Mouse (Mus musculus) embryonic facial prominence, embryonic 12.5 days (tissue): Measurements from ENCODE around the gene Paqr4. TPM values are rescaled to one million over a fixed set of nuclear protein-coding genes. Genes with fewer than 3 reads are reported as not detected.
A peak's percentile ranks its signal among the peaks of the same experiment; 100 is the strongest.

Experiments
- ATAC-seq: fragments of 200-750 bp; cut with Nextera tagmentation; 2 replicates; pipeline ENCODE4 v1.8.0; 2017; ENCODE audit not compliant: insufficient number of reproducible peaks, insufficient read depth, low FRiP score, low TSS enrichment
- H3K27ac ChIP-seq: fragments of 300-500 bp; sonication (generic); 2 replicates; pipeline ENCODE4 v1.5.1; 2016; ENCODE audit warnings: mild to moderate bottlenecking
- H3K27me3 ChIP-seq: fragments of 300-500 bp; sonication (generic); 2 replicates; pipeline ENCODE4 v1.6.1; 2016; ENCODE audit warnings: mild to moderate bottlenecking, moderate library complexity
- H3K36me3 ChIP-seq: fragments of 300-500 bp; sonication (generic); 2 replicates; pipeline ENCODE4 v1.6.1; 2016; ENCODE audit warnings: mild to moderate bottlenecking
- H3K4me1 ChIP-seq: fragments of 300-500 bp; sonication (generic); 2 replicates; pipeline ENCODE4 v1.6.1; 2016
- H3K4me2 ChIP-seq: fragments of 300-500 bp; sonication (generic); replicated peaks from 2 replicates; pipeline ENCODE4 v1.6.1; 2016; ENCODE audit warnings: mild to moderate bottlenecking, moderate library complexity
- H3K4me3 ChIP-seq: fragments of 300-500 bp; sonication (generic); 2 replicates; pipeline ENCODE4 v1.5.1; 2016; ENCODE audit warnings: mild to moderate bottlenecking
- H3K9ac ChIP-seq: fragments of 300-500 bp; sonication (generic); 2 replicates; pipeline ENCODE4 v1.6.1; 2016; ENCODE audit warnings: mild to moderate bottlenecking, moderate library complexity
- H3K9me3 ChIP-seq: fragments of 300-500 bp; sonication (generic); 2 replicates; pipeline ENCODE4 v1.6.1; 2016; ENCODE audit warnings: mild to moderate bottlenecking, moderate library complexity
- WGBS: fragments of 180-500 bp; shearing (Covaris S2); methylation state at CpG from one replicate; pipeline ENCODE4 v1.1.7; 2016; 5-methylcytosine and 5-hydroxymethylcytosine counted together
- polyA plus RNA-seq: library from polyadenylated mRNA; unstranded; fragments of >200 nt; fragmentation: Nextera tagmentation; extraction: Ambion mirVana; gene quantifications from 2 replicates; pipeline ENCODE4 v1.2.1, GENCODE M21; 2016

Gene Paqr4
- polyA plus RNA-seq, 1 experiment from 2014 or later, result 14.8 TPM

DNA sequence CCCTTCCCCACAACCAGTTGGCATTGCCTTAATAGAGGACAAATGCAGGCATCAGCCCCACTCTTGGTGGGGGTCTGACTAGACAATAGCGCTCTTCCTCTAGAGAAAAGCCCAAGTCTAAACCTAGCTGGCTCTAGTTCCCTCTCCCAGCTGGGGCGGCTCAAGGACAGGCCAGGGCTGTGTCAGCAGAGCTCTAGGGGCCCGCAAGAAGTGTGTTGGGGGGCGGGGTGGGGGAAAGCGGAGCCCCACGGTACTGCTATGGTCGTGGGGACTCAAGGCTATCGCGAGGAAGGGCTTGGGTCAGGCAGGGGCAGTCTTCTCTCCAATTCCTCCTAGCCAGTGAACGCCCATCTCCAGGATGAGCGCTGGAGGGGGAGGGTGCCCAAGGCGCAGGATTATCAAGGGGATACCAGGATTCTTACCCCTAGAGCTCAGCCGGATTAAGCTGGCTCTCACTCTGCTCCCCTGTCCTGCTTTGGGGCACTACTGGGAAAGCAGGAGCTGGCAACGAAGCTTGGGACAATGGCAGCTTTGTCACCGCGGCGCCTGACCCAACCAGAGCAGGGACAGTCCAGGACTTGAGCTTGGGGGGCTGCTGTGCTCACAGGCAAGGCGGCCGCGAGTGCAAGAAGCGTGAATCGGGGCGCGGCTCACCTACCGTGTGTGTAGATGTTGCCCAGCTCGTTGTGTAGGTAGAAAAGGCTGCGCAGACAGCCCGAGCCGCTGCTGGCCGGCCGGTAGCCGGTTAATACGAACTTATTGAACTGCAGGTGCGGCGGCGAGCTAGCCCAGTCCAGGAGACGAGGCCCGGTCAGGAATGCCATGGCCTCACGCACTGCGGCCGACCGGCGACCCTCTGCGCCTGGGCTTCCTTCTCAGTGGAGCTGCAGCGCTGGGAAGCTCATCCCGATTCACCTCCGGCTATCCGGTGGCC, 1.2 kb downstream of the Paqr4 start:
- peaks cover 18% of the 10 kb centered on the region for H3K36me3 ChIP-seq
- peaks cover 14% of the 10 kb centered on the region; the same call in 1 of the 2 replicates for H3K4me1 ChIP-seq
- H3K27ac ChIP-seq, result no peak overlapping the region
- under 1% methylated on average over 48 of the region's 48 CpGs for WGBS
- H3K4me3 ChIP-seq, result peak overlapping the region; percentile 50
- H3K4me2 ChIP-seq, result peak overlapping the region; percentile 86
- no peaks in the 10 kb centered on the region for H3K9me3 ChIP-seq
- H3K27me3 ChIP-seq, result peaks cover 68% of the 10 kb centered on the region
- ATAC-seq, result 0 out of 2 replicates have a peak, but pooled peaks have one; percentile 4
- H3K9ac ChIP-seq, result peak overlapping the region; percentile 43

DNA sequence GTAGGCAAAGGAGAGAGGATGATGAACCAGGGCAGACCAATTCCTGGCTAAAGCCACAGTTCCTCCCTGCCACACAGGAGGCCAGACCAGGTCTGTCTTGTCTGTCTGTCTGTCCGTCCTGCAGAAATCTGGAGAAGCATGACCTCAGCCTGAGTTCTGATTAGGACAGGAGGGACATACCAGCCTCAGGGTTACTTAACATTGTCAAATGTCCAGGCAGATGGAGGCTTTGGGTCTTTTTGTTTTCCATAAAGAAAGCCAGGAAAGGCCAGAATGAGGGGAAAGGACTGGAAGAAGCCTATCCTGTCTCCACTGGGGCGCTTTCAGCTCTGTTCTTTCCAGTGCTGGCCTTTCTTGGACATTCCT, 1.8 kb downstream of the Paqr4 start:
- WGBS, result 39% methylated on average over 2 of the region's 2 CpGs
- Histone ChIP-seq H3K4me2 (peak overlapping the region; percentile 86), H3K4me1 (peaks cover 14% of the 10 kb centered on the region; the same call in 1 of the 2 replicates), H3K9ac (peak overlapping the region; percentile 43), H3K4me3 (peak overlapping the region; percentile 50), H3K9me3 (no peaks in the 10 kb centered on the region), H3K27me3 (peaks cover 62% of the 10 kb centered on the region), H3K36me3 (peaks cover 18% of the 10 kb centered on the region), H3K27ac (no peak overlapping the region)
- ATAC-seq, result no peak

DNA sequence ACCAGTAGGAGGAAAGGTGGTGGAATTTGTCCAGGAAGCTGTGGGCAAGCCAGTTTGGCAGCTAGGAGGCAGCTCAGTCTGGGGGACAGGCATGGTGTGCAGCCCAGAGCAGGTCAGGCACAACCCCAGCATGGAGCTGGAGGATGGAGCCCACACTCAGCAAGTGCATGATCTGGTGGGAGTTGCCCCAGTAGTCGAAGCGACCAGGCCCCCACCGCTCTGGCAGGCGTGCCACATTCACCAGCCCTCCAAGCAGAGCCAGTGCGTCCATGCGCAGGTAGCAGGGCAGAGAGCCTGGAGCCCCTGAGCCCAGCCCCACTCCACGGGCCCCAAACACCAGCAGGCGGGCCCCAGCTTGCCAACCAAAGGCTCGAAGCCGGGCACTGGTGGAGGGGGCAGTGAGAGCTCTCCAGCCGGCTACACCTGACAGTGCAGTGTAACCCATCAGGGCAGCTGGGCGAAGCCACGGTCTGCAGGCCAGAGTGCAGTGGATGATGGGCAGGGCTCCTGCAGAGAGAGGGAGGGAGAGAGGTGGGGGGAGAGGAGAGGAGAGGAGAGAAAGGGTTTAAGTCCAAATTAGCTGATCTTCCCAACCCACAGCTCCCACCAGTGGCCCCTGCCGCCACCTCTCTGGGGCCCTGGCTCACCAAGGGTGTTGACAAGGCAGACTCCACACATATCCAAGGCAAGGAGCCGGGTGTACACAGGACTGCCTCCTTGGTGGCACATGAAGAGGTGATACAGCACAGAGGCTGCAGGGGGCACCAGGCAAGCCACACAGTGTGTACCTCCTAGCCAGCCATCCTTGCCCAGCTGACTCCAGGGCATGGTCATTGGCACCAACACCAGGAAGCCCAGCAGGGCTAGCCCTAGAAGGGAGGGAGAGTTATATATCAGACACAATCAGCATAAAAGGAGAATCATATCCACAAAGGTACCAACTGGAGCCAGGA, 2.9 kb downstream of the Paqr4 start:
- Histone ChIP-seq H3K4me3 (no peak overlapping the region), H3K4me1 (peaks cover 14% of the 10 kb centered on the region; the same call in 1 of the 2 replicates), H3K36me3 (peaks cover 18% of the 10 kb centered on the region), H3K9me3 (no peaks in the 10 kb centered on the region), H3K27ac (no peak overlapping the region), H3K9ac (no peak overlapping the region), H3K27me3 (peaks cover 51% of the 10 kb centered on the region), H3K4me2 (no peak overlapping the region)
- WGBS, result 59% methylated on average over 15 of the region's 15 CpGs
- ATAC-seq, result no peak

DNA sequence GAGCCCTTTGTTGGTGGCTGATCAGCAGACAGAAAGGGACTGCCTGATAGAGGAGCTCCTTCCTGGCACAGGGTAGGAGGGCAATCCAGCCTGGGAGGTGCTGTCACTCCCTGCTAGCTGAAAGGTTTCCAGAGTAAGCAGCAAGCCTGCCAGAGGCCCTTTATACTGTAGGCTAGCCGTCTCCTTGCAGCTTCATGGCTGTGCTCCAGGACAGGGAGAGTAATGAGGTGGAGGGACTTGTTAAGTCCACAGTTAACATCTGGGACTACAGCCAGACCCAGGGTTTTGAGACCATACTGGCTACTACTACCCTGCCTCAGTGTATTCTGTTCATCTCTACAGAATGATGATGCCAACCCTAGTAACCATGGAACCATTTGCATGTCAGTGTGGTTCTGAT, 6.3 kb downstream of the Paqr4 start:
- 89% methylated on average over 1 of the region's 1 CpGs for WGBS
- peaks cover 24% of the 10 kb centered on the region for H3K27me3 ChIP-seq
- no peak overlapping the region for H3K27ac ChIP-seq
- no peak overlapping the region for H3K4me3 ChIP-seq
- no peak overlapping the region for H3K9ac ChIP-seq
- H3K4me1 ChIP-seq, result peaks cover 12% of the 10 kb centered on the region; the same call in 1 of the 2 replicates
- no peaks in the 10 kb centered on the region for H3K9me3 ChIP-seq
- peaks cover 18% of the 10 kb centered on the region for H3K36me3 ChIP-seq
- no peak for ATAC-seq
- no peak overlapping the region for H3K4me2 ChIP-seq

DNA sequence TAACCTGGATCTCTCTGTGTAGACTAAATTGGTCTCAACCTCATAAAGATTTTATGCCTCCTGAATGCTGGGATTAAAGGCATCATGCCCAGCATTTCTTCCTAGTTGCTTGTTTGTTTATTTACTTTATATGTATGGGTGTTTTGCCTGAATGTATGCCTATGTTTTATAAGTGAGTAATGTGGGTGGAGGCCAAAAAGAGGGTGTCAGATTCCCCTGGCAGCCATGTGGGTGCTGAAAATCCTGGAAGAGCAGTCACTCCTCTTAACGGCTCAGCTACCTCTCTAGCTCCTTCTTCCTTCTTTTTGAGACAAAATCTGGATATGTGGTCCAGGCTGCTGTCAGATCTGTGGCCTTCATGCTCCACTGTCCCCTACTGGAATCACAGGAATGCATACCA, 10.2 kb downstream of the Paqr4 start:
- no peak overlapping the region for H3K4me3 ChIP-seq
- H3K4me1 ChIP-seq, result 0 out of 2 replicates have a peak, but pooled peaks cover 14% of the 10 kb centered on the region
- ATAC-seq, result no peak
- H3K9me3 ChIP-seq, result no peaks in the 10 kb centered on the region
- H3K4me2 ChIP-seq, result no peak overlapping the region
- WGBS, result 50% methylated on average over 1 of the region's 1 CpGs
- no peaks in the 10 kb centered on the region for H3K27me3 ChIP-seq
- peaks cover 7% of the 10 kb centered on the region for H3K36me3 ChIP-seq
- no peak overlapping the region for H3K27ac ChIP-seq
- H3K9ac ChIP-seq, result no peak overlapping the region

DNA sequence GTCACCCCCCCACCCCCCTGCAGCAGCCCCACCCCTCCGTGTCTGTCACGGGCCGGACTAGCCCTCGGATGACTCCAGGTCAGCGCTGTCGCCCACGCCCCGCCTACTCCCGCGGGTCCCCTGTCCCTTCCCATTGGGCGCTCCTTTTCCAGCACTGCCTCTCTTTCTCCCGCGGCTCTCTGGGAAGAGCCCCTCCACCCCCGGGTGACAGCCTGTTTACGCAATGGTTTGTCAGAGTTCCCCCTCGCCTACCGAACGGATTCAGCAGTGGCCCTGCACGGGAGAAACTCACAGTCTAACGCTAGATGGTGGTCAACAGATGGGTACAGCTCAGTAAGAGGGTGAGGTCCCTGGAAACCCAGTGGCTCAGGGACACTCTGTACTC, 13.9 kb downstream of the Paqr4 start:
- no peaks in the 10 kb centered on the region for H3K27me3 ChIP-seq
- H3K4me1 ChIP-seq, result 0 out of 2 replicates have a peak, but pooled peaks cover 16% of the 10 kb centered on the region
- H3K4me3 ChIP-seq, result peak overlapping the region; percentile 94
- peak overlapping the region; percentile 73 for H3K9ac ChIP-seq
- H3K9me3 ChIP-seq, result no peaks in the 10 kb centered on the region
- WGBS, result 1% methylated on average over 20 of the region's 20 CpGs
- H3K36me3 ChIP-seq, result no peaks in the 10 kb centered on the region
- peak; percentile 79 for ATAC-seq
- peak overlapping the region; percentile 86 for H3K4me2 ChIP-seq
- peak overlapping the region; percentile 80 for H3K27ac ChIP-seq

DNA sequence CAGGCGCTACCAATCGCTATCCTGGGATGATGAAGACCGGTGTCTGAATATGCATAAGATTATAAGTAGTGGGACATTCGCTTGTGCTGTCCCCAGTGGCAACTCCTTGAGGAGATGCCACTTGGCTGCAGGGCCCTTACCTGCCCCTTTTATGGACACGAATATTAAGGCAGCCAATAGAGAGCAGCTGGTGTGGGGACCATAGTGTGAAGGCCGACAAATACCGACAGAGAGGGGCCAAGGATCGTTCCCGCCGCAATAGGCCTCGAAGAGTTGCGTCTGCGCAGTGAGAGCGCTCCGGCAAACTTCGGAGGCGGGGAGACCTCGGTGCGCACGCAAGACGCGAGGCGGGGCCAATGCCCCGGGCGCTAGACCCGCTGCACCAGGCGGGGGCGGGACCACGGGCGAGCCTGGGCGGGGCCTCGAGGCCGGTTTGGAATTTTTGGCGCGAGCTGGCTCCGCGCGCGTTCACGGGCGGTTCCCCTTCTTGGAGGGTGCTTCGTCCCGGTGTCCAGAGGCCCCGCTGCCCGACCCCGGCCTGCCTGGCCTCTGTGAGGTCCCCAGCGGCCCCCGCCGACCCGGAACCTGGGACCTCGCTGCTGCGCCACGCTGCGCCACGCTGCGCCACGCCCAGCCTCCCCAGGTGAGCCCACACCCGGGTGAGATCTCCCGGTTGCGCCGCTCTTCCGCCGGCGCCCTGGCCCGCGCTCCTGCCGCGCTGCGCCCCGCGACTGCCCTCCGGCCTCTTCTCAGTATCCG, 14.5 kb downstream of the Paqr4 start, which contains the start of gene Pkmyt1:
Pkmyt1 (plus strand) TSS at position 338 of the 759 bp plus-strand sequence.
- H3K9ac ChIP-seq, result peak within 1 kb of the TSS; percentile 73
- peak; percentile 86 for ATAC-seq
- peak within 1 kb of the TSS; percentile 94 for H3K4me3 ChIP-seq
- WGBS, result 2% methylated on average over 60 of the region's 73 CpGs
- H3K27ac ChIP-seq, result peak within 1 kb of the TSS; percentile 80
- no peaks in the 10 kb centered on the region for H3K36me3 ChIP-seq
- H3K27me3 ChIP-seq, result no peaks in the 10 kb centered on the region
- H3K9me3 ChIP-seq, result no peaks in the 10 kb centered on the region
- 0 out of 2 replicates have a peak, but pooled peaks cover 16% of the 10 kb centered on the region for H3K4me1 ChIP-seq
- H3K4me2 ChIP-seq, result peak within 1 kb of the TSS; percentile 86

DNA sequence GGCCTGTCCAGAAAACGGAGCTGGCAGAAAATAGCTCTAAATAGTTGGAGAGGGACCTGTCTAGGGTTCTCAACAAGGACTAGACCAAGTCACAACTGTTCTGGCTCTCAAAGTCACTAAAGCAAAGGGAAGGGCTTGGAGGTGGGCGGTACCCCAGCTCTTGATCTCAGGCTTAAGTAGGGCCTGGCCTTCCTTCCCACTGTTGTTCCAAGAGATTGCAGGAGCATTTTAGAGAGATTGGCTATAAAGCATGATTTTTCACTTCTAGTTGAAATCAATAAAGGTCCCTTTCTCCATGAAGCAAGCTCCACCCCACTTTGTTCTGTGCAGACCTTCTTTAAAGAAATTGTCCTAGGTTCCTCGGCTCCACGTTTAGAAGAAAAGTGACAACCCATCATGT, 15.2 kb downstream of the Paqr4 start:
- Histone ChIP-seq H3K4me1 (0 out of 2 replicates have a peak, but pooled peaks cover 16% of the 10 kb centered on the region), H3K27ac (peak overlapping the region; percentile 59; the same call in 1 of the 2 replicates), H3K27me3 (no peaks in the 10 kb centered on the region), H3K9me3 (no peaks in the 10 kb centered on the region), H3K4me2 (peak overlapping the region; percentile 86), H3K36me3 (no peaks in the 10 kb centered on the region), H3K9ac (peak overlapping the region; percentile 73), H3K4me3 (peak overlapping the region; percentile 94)
- 67% methylated on average over 4 of the region's 4 CpGs for WGBS
- ATAC-seq, result no peak

DNA sequence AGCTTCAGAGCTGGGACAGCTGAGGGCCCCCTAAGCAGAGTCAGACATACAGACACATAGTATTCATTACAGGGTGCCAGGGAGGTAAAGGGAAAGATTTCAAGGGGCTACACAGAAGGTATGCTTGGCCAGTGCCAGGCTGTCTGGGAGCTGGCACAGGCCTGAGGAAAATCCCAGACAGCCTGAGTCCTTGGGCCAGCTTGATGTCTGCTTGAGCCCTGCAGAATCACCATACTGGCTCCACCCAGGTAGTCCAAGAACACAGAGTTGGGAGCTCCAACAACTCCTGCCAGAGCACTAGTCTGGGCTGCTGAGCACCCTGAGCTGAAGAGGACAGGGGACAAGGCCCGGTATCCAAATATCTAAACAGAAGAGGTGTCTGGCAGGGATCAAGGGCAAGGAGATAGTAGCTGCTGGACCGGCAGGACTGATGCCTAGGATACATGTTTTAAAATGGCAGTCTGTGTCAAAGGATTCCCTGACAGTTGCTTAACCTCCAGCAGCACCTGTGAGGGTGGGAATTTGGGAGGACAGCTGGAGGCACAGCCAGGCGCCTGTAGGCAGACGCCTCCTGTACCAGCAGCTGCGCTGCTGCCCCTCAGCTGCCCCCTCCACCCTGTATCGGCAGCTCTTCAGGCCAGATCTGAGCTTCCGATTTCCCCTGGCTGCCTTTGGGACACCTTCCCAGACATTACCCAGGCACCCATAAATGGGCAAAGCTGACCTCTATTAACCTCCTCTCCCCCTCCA, 18.1 kb downstream of the Paqr4 start, which contains the start of gene 1520401A03Rik:
1520401A03Rik (minus strand) TSS at position 408 of the 750 bp plus-strand sequence.
- Histone ChIP-seq H3K27me3 (no peaks in the 10 kb centered on the region), H3K9ac (no peak within 1 kb of the TSS), H3K9me3 (no peaks in the 10 kb centered on the region), H3K36me3 (no peaks in the 10 kb centered on the region), H3K27ac (no peak within 1 kb of the TSS), H3K4me3 (no peak within 1 kb of the TSS), H3K4me2 (no peak within 1 kb of the TSS), H3K4me1 (0 out of 2 replicates have a peak, but pooled peaks cover 10% of the 10 kb centered on the region)
- no peak for ATAC-seq
- 72% methylated on average over 7 of the region's 7 CpGs for WGBS

DNA sequence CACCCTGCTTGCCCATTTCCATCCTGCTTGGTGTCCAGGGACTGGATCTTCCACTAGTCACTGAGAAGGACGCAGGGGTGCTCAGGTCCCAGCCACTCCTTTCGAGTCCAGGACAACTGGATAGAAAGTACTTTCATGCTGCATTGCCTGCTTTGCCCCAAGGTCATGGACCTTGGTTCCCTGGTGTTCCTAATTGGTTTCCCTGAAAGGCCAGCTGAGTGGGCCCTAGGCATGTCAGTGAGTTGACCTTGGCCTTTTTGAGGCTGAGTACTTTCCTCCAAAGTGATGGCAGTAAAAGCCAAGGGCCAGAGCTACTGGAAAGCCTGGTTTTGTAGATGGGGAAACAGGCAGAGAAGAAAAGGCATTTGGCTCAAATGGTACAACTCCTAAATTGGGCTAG, 18.8 kb downstream of the Paqr4 start:
- 80% methylated on average over 2 of the region's 2 CpGs for WGBS
- no peak for ATAC-seq
- no peak overlapping the region for H3K27ac ChIP-seq
- H3K4me2 ChIP-seq, result no peak overlapping the region
- no peak overlapping the region for H3K4me3 ChIP-seq
- no peaks in the 10 kb centered on the region for H3K27me3 ChIP-seq
- no peaks in the 10 kb centered on the region for H3K36me3 ChIP-seq
- H3K9ac ChIP-seq, result no peak overlapping the region
- 0 out of 2 replicates have a peak, but pooled peaks cover 9% of the 10 kb centered on the region for H3K4me1 ChIP-seq
- no peaks in the 10 kb centered on the region for H3K9me3 ChIP-seq
